Mouse (Mus musculus): ENCODE measurements around the gene Gm5800.

- TF ChIP-seq CTCF (IDR thresholded peaks at IDR 0.05; ENCODE audit: low read depth) (no peak), EP300 (IDR thresholded peaks at IDR 0.05; ENCODE audit: low read depth) (no peak)
Observed at GRCm38 (mm10) chr14:51755944-51756343, 39.0 kb upstream of the Gm5800 start.

Measured in liver, postnatal 0 days (tissue).